Mouse (Mus musculus) kidney, postnatal 36 days (tissue): ENCODE measurements at regions not wholly inside any gene's neighbourhood (a gene's known extent, or its start where the extent isn't known, plus 50 kb on each side); places are given as distances from the start of the nearest gene placed in this dataset.

Experiments used
- DNase-seq, 2 experiments: peaks; one replicate each; pipeline ENCODE4 v3.0.0; 2021 to 2022; ENCODE audit warnings: mixed read lengths in 2 of 2

DNA sequence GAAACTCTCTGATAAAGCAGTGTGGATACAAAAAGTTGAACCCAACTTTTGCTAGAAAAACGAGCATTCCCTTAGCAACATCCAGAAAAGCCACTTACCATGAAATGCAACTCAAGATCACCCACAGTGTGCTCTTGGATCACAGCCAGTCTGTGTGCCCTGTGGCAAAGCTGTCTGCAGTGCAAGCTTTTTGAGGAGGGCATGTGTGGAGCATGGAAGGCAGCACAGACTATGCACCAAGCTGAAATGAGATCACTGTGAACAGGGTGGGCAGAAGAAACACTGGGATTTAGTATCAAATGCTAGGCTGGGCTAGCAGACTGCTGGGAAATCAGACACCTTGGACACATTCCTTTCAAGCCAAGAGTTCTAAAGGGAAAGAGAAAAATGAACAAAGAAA lies 162.4 kb downstream of the Sim1 start:
- peak in 1 of 2 experiments; percentile 11 for DNase-seq

GRCm38 (mm10) chr10:51058333-51058732 lies 163.8 kb downstream of the Sim1 start:
- no peak for DNase-seq

- DNase-seq, result no peak
Observed at GRCm38 (mm10) chr10:51101590-51101989, 207.0 kb downstream of the Sim1 start.

GRCm38 (mm10) chr10:51151833-51152232 lies 257.3 kb downstream of the Sim1 start:
- no peak for DNase-seq

DNA sequence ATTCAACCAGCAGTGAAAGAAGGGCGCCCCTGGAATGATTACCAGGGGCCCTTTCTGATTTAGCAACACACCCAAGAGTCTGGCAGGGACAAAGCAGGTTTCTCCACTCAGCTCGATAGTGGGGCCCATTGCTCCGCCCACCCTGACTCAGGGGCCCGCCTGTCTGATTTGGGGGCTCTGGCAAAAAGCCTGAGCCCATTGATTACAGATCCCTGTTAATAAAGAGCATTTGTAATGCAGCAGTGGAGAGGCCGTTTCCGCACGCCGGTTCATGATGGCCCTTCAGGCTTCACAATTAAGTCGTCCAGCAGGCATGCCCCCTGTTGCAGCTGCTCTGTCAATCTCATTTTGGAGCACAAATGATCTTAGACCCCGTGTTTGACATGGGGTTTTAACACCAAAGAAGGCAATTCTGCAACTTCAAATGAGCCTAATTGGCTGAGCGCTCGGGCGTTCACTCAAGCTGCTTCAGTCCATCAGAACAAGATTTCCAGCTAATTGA lies 259.0 kb downstream of the Sim1 start:
- DNase-seq, result peak in 1 of 2 experiments; percentile 4

DNA sequence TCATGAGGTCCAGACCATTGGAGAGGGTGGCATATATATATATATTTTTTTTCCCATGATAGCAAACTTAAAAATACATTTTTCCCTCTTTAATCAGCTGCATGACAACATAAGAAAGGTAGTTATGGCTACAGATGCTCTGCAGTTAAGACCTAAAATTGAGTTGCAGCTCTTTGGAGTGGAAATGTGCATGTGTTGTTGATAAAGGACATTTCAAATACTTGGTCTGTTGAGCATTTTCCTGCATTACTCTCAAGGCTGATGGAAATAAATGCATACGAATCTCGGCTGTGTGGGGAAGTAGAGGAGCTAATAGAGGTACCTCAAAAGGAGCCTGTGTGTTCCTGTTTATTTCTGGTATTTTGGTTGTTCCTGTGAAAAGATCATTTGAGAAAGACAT lies 259.5 kb downstream of the Sim1 start:
- no peak for DNase-seq

DNA sequence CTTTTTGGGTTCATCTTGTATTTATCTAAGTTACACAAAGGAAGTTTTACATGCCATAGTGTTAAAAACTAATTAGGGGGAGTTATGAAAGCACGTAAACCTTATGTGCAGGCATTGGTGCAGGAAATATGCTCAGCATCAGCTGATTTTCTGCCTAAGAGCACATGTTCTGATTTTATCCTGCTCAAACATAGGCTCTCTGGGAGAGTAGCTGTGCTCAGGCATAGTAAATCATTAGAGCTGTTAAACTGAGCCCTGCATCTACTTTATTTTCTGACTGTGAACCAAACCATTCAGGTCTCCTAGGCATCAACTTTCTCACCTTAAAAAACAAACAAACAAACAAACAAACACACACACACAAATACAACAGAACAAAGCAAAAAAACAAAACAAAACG lies 260.2 kb downstream of the Sim1 start:
- no peak for DNase-seq

GRCm38 (mm10) chr10:51173619-51174018 lies 279.1 kb downstream of the Sim1 start:
- DNase-seq, result no peak

GRCm38 (mm10) chr10:51175993-51176577 lies 281.5 kb downstream of the Sim1 start:
- no peak for DNase-seq

DNA sequence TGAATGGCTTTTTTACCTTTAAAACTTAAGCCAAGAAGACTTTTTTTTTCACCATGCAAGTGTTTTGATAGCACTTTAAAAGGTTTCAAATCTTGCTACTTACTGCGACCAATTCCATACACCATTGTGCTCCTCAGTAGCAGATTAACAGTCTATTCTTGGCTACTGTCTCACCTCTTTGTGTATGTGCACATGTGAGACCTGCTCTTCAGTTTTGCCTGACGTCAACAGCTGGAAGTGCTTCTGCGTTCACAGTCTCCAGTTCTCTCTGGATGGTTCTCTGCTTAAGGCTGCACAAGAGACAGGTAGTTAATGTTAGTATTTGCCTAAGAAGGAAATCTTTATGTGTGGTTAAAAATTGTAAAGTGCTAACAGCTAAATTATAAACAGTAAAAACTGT lies 282.1 kb downstream of the Sim1 start:
- no peak for DNase-seq

DNA sequence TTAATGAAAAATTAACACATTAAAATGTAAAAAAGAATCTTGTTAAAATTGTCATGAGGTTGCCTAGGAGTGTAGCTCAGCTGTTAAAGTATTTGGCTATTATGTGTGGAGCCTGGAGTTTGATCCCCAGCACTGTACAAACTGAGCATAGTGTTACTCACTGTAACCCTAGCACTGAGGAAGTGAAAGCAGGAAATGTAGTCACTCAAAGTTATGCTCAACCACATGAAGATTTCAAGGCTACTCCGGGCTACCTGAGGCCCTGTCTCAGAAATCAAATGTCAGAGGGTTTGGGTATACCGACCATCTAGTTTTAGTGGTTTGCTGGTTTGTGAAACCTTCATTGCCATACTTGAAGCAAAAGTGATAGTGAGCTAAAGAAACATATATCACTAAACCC lies 287.2 kb downstream of the Sim1 start:
- DNase-seq, result no peak

DNA sequence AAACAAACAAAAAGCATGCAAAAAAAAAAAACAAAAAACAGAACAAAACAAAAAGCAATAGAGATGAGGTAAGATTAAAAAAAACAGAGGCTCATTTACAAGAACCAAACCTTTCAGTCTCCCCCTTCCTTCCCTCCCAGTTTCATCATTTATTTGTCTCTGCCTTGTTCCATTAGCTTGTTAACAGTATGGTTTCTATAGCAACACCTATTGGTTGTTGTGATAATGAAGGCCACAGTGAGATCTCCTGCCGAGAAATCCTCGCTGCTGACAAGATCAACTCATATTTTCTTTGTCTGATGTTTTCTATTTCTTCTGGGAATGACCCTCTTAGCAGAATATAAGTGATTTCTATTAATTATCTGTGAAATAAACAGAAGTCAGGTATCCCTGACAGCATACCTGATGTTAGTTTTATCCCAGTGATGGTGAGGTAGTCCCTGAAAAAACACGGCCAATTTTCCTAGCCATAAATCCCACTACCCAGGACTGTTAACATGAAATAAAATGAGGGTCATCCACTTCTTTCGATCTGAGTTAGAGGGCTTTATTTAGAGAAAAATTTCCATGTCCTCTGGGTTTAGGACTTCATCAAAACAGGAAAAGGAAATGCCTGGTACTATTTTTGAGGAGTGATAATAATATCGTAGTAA lies 288.9 kb upstream of the Gm49339 start:
- DNase-seq, result no peak

DNA sequence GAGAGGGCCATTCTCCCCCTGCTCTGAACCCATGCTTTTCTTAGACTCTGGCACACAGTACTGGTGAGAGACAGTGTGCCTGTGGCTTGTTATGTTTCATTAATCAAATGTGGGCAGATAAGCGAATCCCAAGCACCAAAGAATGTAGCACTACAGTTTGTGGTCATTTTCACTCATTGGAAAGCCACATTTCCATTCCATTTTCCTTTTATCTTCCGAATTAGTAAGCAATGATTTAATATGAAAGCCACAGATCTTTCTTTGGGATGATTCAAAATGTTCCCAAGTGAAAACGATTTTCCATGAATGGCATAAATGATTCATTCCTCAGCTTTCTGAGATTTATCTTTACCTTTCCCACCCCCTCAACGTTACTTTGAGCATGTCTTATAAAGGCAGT lies 260.9 kb upstream of the Gm49339 start:
- no peak for DNase-seq

GRCm38 (mm10) chr10:51233592-51233991 lies 246.8 kb upstream of the Gm49339 start:
- no peak for DNase-seq

DNA sequence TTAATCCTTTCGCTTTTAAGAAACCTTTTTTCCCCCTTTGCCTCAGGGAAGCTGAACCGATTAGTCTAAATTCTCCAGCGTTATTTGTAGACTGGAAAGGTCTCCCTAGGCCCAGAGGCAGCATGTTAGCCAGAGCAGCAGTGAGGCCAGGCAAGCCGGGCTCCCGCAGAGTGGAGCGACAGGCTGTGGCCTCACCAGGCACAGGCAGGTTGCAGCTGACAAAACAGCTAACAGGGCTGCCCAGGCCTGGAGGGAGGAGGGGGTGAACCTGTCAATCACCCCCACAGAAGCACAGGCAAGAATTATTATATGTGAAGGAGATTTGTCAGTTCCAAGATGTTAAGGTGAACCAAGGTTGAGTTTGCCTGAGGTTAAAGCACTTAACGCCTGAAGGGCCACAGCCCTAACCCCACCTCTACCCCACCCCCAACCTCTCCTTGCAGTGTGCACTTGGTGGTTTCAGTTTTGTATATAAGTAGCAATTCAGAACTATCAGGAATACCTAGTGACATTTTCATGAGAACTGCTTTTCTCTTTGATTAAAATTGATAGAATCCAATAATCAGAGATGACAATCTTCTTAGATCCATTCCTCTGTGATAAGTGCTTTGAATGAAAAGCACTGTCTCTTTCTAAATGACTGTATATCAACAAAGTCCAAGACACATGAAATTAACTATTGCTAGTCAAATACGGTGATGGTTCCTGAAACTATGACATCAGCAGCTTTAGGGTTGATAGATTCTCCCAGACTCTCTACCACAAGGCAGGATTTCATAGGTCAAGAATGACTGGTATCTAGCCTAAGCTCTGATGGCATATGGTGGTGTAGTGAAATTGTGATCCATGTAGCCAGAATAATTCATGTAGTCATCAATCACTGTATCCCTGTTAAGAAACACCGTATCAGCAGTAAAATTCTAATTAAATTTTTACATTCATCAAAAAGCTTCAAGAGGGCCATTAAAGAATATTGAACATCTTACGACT lies 244.5 kb upstream of the Gm49339 start:
- peak; percentile 7 to 22 for DNase-seq

DNA sequence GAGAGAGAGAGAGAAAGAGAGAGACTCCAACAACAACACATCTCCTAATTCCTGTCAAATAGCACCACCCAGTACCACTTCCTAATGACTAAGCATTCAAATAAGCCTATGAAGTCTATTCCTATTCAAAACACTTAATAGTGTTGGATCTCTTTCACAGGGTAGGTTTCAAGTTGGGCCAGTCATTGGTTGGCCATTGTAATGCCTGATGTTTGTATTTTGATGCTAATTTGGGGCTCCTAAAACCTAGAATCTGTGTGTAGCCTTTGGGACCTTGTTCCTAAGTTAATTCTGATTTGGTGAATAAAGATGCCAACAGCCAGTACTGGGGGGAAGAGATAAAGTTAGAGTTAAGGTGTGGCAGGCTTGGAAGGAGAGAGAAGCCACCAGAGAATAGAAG lies 242.3 kb upstream of the Gm49339 start:
- no peak for DNase-seq

- no peak for DNase-seq
Observed at GRCm38 (mm10) chr10:51253439-51253838, 227.0 kb upstream of the Gm49339 start.

GRCm38 (mm10) chr10:51257587-51258049 lies 222.8 kb upstream of the Gm49339 start:
- DNase-seq, result no peak

DNA sequence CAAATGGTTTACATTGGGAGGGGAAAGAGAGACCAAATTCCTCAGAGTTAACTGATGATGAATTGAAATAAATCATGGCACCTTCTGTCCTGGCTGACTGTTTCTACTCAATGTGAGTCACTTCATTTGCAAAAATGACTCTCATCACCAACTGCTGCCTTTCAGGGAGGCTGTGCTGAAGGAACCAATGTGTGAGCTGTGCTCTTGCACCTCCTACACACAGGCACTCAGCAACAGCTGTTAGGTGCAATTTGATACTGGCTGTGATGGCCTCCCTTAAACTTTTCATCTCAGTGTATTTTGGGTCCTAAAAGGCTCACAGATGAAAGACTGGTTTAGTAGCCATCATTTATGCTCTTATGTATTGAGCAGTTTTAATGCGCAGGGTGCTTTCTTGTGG lies 209.0 kb upstream of the Gm49339 start:
- no peak for DNase-seq

DNA sequence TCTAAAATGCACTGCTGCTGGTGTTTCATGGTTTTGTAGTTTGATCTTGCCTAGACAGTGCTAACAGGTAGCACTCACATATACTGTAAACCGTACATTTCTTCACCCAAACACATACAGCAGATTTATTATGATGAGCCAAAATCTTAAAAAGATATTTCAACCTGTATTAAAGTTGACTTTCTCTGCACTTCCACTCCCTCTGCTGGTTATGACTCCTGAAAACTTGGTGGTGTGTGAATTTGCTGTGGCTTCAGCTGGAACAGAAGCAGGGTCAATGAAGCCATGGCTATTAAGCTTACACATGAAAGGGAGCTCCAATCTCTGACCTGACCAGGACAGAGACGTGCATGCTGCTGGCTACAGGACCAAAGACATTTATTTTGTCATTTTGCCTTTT lies 202.2 kb upstream of the Gm49339 start:
- no peak for DNase-seq

- DNase-seq, result no peak
Observed at GRCm38 (mm10) chr10:51282451-51282850, 198.0 kb upstream of the Gm49339 start.

DNA sequence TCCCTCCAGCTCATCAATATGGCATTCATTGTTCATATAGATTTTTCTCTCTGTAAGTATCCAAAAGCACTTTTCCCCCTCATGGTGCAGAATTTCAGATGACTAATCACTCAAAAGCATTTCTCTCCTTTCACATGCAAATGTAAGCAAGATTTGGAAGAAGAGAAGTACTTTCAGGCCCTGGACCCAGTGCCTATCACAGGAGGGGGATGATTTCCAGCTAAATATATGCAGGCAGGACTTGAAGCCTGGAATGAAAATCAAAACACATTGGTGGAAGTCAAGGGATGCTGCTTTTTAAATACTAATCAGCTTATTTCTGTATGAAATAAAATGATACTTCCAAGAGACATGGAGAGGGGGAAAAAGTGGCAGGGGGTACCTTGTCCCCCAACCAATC lies 195.9 kb upstream of the Gm49339 start:
- no peak for DNase-seq

DNA sequence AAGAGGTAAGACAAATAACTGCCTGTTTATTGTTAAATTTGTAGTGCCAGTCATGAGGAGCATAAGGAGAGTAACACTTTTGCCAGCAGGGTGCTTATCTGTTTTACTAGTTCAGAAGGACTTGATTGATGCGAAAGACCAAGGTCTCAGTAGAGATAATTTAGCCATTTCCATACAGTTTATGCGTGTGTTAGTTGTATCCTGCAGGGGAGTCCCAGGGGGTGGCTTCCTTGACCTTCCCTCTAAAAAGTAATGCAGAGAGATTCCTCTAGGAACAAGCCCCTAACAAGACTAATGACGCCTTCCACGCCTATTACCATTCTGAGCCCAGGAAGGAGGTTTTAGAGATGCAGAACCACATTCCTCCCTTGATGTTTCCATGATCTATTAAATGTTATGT lies 192.6 kb upstream of the Gm49339 start:
- DNase-seq, result no peak
